Comparison of ENCODE assay signal across 22 mouse cellular contexts in genomic region chr2:30602451-30602850, GRCm38 (mm10). TPM values are rescaled to one million over a fixed set of nuclear protein-coding genes. Genes with fewer than 3 reads are reported as not detected.
A peak's percentile ranks its signal among the peaks of the same experiment; 100 is the strongest.
DNase-seq lines count a peak whose midpoint lies in the region; ATAC-seq lines count a peak whose summit lies in the region.
"Had no signal": no experiment of that assay in that cellular context is flagged by ENCODE, and none has a peak within 500 bp of the region (broad histone marks: within the 10 kb centered on the region; RNA-seq: fewer than 3 reads in every experiment).

No protein-coding gene starts in this region.

- peaks cover 67% of the 10 kb centered on the region for H3K4me1 ChIP-seq in kidney, embryonic 14.5 days (ENCODE audit: control insufficient read depth, insufficient read depth, low read length)
- H3K4me1 ChIP-seq in embryonic facial prominence, embryonic 10.5 days, result peaks cover 78% of the 10 kb centered on the region
- H3K4me1 ChIP-seq in embryonic facial prominence, embryonic 15.5 days, result peaks cover 75% of the 10 kb centered on the region

- peak; percentile 91 for DNase-seq in heart, adult 11 months
- no peak for DNase-seq in heart, adult 8-10 months (ENCODE audit: low spot score)
- no peak for DNase-seq in kidney, postnatal 36 days
- DNase-seq in embryonic facial prominence, embryonic 10.5 days (ENCODE audit: low spot score), result no peak
- DNase-seq in B cell, adult 2 months, result no peak
- DNase-seq: cerebellum, adult 11 months; forebrain, postnatal 0 days; heart, postnatal 36 days; lung, embryonic 14.5 days had no signal

- no peak overlapping the region for H3K4me3 ChIP-seq in kidney, embryonic 14.5 days (ENCODE audit: low read length)
- no peak overlapping the region for H3K4me3 ChIP-seq in embryonic facial prominence, embryonic 10.5 days
- no peak overlapping the region for H3K4me3 ChIP-seq in embryonic facial prominence, embryonic 15.5 days (replicated peaks)
- H3K4me3 ChIP-seq: embryonic facial prominence, embryonic 12.5 days; heart, embryonic 13.5 days; left cerebral cortex, adult 2 months; limb, embryonic 15.5 days; midbrain, embryonic 12.5 days had no signal

- ATAC-seq in kidney, embryonic 14.5 days (ENCODE audit: low FRiP score, low TSS enrichment), result no peak
- no peak for ATAC-seq in embryonic facial prominence, embryonic 15.5 days (ENCODE audit: insufficient number of reproducible peaks, low FRiP score, low TSS enrichment, low read depth)
- ATAC-seq: forebrain, postnatal 0 days; Patski had no signal

- no peaks in the 10 kb centered on the region for H3K9me3 ChIP-seq in kidney, embryonic 14.5 days (ENCODE audit: control insufficient read depth, low read length)
- H3K9me3 ChIP-seq in embryonic facial prominence, embryonic 10.5 days, result no peaks in the 10 kb centered on the region
- H3K9me3 ChIP-seq in embryonic facial prominence, embryonic 15.5 days (replicated peaks), result no peaks in the 10 kb centered on the region
- H3K9me3 ChIP-seq: embryonic facial prominence, embryonic 12.5 days; G1E; heart, embryonic 13.5 days; limb, embryonic 15.5 days; midbrain, embryonic 12.5 days had no signal

- H3K4me2 ChIP-seq in kidney, embryonic 14.5 days (replicated peaks; ENCODE audit: low read depth, low read length), result no peak overlapping the region
- no peak overlapping the region for H3K4me2 ChIP-seq in embryonic facial prominence, embryonic 15.5 days (replicated peaks)
- H3K4me2 ChIP-seq: embryonic facial prominence, embryonic 12.5 days; hindbrain, embryonic 14.5 days; limb, embryonic 15.5 days; lung, embryonic 14.5 days; midbrain, embryonic 12.5 days had no signal

- no peaks in the 10 kb centered on the region for H3K27me3 ChIP-seq in kidney, embryonic 14.5 days (ENCODE audit: control insufficient read depth, insufficient read depth, low read length)
- H3K27me3 ChIP-seq in embryonic facial prominence, embryonic 10.5 days (replicated peaks; ENCODE audit: low read depth, poor library complexity, severe bottlenecking), result peaks cover 18% of the 10 kb centered on the region
- no peaks in the 10 kb centered on the region for H3K27me3 ChIP-seq in embryonic facial prominence, embryonic 15.5 days
- H3K27me3 ChIP-seq: CH12.LX; embryonic facial prominence, embryonic 12.5 days; limb, embryonic 15.5 days; Patski had no signal

- no peak overlapping the region for H3K9ac ChIP-seq in kidney, embryonic 14.5 days (ENCODE audit: low read depth, low read length)
- no peak overlapping the region for H3K9ac ChIP-seq in embryonic facial prominence, embryonic 15.5 days
- H3K9ac ChIP-seq: embryonic facial prominence, embryonic 12.5 days; forebrain, postnatal 0 days; hindbrain, embryonic 14.5 days; limb, embryonic 15.5 days; liver, embryonic 14.5 days; lung, embryonic 14.5 days; midbrain, embryonic 12.5 days had no signal

- H3K27ac ChIP-seq in kidney, embryonic 14.5 days (ENCODE audit: low read depth, low read length), result peak overlapping the region; percentile 93; the same call in 1 of the 2 replicates
- H3K27ac ChIP-seq in embryonic facial prominence, embryonic 10.5 days (replicated peaks), result peak overlapping the region; percentile 92
- H3K27ac ChIP-seq in embryonic facial prominence, embryonic 15.5 days (replicated peaks), result peak overlapping the region; percentile 96; the same call in 1 of the 2 replicates
- H3K27ac ChIP-seq: liver, embryonic 14.5 days; midbrain, embryonic 12.5 days had no signal

- no peaks in the 10 kb centered on the region for H3K36me3 ChIP-seq in kidney, embryonic 14.5 days (ENCODE audit: control insufficient read depth, insufficient read depth, low read length)
- H3K36me3 ChIP-seq in embryonic facial prominence, embryonic 10.5 days (replicated peaks), result no peaks in the 10 kb centered on the region
- no peaks in the 10 kb centered on the region for H3K36me3 ChIP-seq in embryonic facial prominence, embryonic 15.5 days
- H3K36me3 ChIP-seq: embryonic facial prominence, embryonic 12.5 days; G1E; heart, embryonic 13.5 days; limb, embryonic 15.5 days; midbrain, embryonic 12.5 days had no signal

RNA-seq across cellular contexts. Expression of gene Cstad, which starts 7.6 kb away (rescaled TPM):
- total RNA-seq in heart, adult 8-10 months (2022), result 1 to 10 TPM in 3 of 4 experiments, under 1 TPM in 1; 0.69 to 2.3 (median 1.5) TPM
- 0.91 and 1.7 TPM in 2 replicates for polyA plus RNA-seq in kidney, embryonic 14.5 days (2014; fragmentation: Nextera tagmentation; extraction: Ambion mirVana)
- polyA plus RNA-seq in embryonic facial prominence, embryonic 10.5 days (2016; fragmentation: Nextera tagmentation; extraction: Ambion mirVana), result 0.44 and 0.86 TPM in 2 replicates
- 1.8 and 3.2 TPM in 2 replicates for polyA plus RNA-seq in embryonic facial prominence, embryonic 15.5 days (2015; fragmentation: Nextera tagmentation; extraction: Ambion mirVana)
- polyA plus RNA-seq: G1E; small intestine, adult 2 months had no signal
